Mouse (Mus musculus) ZHBTc4 (cell line): Measurements from ENCODE around the gene Sik3.
"Not testable (repeated sequence)": the region's sequence is repeated elsewhere in the genome, so short reads cannot be mapped to it uniquely, and the experiment has no call there.

Experiments
- DNase-seq: peaks from one replicate; pipeline ENCODE4 v3.0.0-alpha.2; 2011; ENCODE audit warnings: low read depth, low spot score

Gene Sik3

DNA sequence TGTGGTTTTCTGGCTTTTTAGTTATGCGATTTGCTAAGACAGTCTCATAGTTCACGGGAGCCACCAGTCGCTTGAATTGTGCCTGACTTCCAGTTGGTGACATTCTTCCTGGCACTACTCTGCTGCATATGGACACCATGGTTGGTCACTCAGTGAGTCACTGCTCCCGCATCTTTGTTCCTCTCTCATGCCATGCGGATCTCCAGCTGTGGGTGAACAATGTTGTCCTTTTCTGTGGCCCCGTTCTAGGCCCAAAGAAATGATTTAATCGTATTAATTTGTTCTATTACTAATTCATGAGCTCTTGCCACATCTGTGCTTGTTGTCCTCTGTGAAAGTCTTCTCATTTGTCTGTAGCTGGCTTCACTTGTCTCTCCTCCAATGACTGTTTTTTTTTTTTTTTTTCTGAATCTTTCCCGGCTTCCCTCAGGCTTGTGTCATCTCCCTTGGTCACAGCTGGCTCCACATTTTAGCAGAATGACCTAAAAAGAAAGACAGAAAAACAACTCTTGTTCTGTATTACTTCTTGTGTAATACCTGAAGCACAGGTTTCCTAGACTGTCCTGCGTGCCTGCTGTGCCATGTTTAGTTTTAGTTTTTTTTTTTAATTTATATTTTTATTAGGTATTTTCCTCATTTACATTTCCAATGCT lies 40.5 kb downstream of the Sik3 start:
- no peak for DNase-seq

DNA sequence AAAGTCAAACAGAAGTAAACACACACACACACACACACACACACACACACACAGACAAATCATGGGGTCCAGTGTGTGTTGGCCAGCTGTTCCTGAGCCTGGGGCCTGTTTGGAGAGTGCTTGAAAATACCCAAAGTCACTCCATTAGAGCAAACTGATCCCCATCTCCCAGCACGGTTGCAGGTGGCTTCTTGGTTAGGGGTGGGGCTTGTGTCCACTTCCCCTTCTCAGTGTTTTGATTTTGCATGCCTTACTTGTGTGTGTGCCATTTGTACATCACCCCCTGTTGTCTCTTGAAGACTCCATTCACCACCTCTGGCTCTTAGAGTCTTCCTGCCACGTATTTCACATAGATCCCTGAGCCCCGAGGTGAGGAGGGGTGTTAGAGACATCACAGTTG lies 45.4 kb downstream of the Sik3 start:
- DNase-seq: no peak

DNA sequence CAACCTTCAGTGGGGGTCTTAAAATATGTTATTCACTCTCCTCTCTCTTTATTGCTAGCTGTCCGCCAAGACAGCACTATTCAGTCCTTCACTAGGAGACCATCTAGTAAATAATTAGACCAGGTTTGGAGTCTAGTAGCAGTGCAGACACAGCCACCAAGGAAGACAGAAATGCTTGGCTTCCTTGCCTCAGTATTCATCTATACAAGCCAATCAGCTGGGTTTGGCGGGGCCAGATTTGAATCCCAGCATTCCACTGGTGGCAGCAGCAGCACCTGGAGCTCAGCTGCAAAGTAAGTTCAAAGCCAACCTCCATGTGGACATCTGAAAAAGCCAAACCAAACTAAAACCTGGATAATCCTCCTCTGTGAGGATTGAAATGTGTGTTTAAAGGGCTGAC lies 47.6 kb downstream of the Sik3 start:
- DNase-seq: no peak

- no peak for DNase-seq
Observed at GRCm38 (mm10) chr9:46061696-46062425, 49.2 kb downstream of the Sik3 start.

DNA sequence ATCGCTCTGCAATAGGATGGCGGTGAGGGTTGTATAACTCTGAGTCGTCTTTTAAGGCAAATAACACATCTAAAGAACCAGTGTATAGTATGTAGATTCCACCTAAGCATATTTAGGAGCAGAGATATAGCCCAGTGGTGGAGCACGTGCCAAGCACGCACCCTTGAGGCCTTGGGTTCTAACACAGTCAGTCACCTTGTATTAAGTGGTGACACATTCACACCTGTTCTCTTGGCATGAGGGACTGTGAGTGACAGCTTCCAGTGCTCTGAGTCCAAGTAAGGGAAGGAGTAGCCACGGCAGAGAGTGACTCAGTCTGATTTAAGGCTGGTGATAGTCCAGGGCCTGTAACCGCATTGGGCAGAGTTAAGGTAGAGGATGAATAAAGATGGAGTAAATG lies 51.7 kb downstream of the Sik3 start:
- DNase-seq: no peak

DNA sequence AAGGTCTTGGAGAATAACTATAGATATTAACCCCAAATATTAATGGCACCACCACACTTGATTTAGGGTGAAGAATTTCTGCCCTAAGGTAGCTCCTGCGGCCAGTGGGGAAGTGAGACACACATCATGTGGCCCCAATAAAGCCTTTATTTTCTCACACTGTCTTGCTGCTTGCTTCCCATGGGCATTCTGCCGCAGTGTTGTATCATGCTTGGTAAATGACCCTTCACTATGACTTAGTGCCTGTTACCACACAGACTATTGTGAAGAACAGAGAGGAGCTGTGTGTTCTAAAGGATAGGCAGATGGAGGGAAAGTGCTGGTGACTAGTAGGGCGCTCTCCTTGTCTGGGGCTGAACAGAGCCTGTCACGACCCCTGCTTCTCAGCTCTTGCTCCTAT lies 54.1 kb downstream of the Sik3 start:
- no peak for DNase-seq

DNA sequence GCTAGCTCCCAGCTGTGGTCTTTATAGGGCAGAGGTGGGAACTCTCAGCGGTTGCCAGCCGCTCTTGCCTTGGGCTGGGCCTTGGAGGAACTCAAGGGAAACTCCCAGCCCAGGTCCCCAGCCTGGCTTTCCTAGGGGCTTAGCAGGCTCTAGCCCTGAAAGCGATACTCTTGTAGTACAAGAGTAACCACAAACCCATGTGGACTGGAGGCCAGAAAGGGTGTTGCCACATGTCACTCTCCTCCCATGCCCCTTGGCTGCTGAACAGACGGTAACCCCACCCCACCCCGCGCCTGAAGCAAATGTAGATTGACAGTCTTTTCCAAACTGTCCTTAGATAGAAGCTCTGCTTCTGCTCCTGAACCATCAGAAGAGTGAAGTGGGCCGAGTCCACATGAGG lies 55.1 kb downstream of the Sik3 start:
- DNase-seq: peak; percentile 33

DNA sequence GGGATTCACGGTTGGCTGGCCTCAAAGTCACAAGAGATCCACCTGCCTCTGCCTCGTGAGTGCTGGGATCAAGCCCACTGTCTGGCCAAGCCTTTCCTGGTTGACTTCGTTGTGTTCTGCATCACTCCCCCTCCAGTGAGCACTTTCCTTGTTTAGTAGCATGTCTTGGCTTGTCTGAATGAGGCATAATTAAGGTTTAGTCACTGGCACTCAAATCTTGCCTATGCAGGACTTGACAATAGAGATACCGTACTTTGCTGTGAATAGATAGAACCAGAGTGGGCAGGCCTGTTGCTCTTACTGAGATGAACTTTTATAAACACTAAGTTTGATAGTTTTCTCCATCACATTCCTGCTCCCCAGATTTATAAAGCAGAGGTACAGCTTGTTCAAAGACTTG lies 56.4 kb downstream of the Sik3 start:
- DNase-seq: no peak

DNA sequence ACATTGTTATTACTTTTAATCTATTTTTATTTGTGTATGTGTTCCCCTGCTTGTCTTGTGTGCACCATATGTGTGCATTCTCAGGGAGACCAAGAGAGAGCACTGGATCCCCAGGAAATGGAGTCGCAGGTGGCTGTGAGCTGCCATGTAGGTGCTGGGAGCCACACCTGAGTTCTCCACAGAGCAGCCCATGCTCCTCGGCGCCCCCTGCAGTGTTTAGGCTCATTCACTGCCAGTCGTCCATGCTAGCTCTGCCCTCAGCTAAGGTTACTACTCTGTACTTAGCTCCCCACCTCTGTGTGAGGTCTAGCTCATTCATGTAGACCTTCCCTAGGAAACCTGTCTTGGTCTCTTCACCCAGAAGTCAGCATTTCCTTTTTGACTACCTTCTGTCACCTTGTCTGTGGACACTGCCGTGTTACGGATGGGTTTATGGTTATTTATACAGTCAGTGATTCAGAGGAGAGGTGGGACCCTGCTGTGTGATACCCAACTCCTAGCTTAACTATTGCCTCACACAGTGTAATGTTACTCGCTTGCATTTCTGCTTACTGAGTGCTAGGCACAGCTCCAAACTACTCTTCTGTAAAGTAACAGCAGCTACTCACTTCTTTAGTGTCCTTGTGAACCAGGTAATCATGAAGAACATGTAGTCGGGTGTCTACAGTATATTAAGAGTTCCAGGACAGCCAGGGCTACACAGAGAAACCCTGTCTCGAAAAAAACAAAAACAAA lies 59.6 kb downstream of the Sik3 start:
- peak; percentile 46 for DNase-seq

GRCm38 (mm10) chr9:46073443-46073842 lies 60.8 kb downstream of the Sik3 start:
- no peak for DNase-seq

- no peak for DNase-seq
Observed at GRCm38 (mm10) chr9:46075578-46075977, 63.0 kb downstream of the Sik3 start.

- DNase-seq: no peak
Observed at GRCm38 (mm10) chr9:46082381-46082821, 69.8 kb downstream of the Sik3 start.

- DNase-seq: no peak
Observed at GRCm38 (mm10) chr9:46083490-46083893, 70.9 kb downstream of the Sik3 start.

DNA sequence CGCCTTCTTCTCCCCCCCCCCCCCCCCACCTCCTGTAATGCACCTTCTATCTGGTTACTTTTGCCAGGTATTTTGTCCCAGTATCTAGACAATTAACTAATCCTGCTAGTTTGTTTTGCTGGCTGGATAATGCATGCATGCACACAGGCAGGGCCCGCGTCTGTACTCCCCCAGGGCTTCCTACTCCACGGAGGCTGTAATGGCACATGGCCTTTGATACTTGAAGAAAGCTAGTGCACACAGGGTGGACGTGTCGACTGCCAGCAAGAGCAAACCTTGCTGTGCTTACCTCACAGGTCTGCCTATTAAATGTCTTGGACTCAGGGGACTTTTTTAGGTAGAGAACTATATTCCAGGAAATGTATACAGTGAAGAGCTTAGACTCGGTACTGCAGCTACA lies 73.3 kb downstream of the Sik3 start:
- no peak for DNase-seq

GRCm38 (mm10) chr9:46086826-46087225 lies 74.2 kb downstream of the Sik3 start:
- no peak for DNase-seq

DNA sequence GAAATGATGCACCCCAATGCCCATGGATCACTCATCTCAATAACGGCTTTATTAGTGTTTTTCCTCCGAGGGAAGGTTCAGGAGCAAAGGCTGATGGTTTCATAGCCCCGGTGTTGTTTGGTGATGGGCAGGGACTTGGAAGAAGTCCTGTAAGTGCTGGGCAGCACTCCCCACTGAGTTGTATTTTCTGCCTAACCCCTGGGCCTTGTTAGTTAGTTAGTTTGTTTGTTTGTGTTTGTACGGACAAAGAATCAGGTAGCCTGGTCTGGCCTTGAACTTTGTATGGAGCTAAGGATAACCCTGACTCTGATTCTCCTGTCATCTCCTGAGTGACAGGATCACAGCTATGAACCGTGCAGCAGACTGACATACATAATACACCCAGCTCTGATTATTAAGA lies 74.8 kb downstream of the Sik3 start:
- no peak for DNase-seq

DNA sequence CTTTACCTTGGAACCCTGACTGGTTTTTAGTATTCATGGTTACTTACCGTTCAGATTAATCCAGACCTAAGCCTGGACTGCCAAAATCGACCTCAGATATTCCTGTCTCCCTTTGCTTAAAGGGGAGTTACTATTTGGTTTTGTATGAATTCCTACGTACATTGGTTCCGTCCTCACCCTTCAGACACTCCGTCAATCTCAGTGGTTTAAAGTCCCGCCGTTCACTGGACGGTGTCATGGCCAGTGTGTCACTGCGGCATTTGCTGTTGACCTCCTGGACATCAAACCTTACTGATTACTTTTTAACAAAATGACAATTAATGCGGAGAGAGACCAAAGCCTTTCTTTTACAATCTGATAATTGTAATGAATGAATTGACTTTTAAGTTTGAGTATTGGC lies 76.1 kb downstream of the Sik3 start:
- DNase-seq: no peak

- no peak for DNase-seq
Observed at GRCm38 (mm10) chr9:46090066-46090465, 77.4 kb downstream of the Sik3 start.

DNA sequence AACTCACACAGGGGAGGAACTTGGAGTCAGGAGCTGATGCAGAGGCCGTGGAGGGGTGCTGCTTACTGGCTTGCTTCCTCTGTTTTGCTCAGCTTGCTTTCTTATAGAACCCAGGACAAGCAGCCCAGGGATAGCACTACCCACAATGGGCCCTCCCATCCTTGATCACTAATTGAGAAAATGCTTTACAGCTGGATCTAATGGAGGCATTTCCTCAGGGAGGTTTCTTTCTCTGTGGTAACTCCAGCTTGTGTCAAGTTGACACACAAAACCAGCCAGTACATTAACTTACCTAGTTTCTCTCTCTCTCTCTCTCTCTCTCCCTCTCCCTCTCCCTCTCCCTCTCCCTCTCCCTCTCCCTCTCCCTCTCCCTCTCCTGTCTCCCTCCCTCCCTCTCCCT lies 78.5 kb downstream of the Sik3 start:
- not testable (repeated sequence) for DNase-seq

GRCm38 (mm10) chr9:46092633-46093032 lies 80.0 kb downstream of the Sik3 start:
- no peak for DNase-seq

DNA sequence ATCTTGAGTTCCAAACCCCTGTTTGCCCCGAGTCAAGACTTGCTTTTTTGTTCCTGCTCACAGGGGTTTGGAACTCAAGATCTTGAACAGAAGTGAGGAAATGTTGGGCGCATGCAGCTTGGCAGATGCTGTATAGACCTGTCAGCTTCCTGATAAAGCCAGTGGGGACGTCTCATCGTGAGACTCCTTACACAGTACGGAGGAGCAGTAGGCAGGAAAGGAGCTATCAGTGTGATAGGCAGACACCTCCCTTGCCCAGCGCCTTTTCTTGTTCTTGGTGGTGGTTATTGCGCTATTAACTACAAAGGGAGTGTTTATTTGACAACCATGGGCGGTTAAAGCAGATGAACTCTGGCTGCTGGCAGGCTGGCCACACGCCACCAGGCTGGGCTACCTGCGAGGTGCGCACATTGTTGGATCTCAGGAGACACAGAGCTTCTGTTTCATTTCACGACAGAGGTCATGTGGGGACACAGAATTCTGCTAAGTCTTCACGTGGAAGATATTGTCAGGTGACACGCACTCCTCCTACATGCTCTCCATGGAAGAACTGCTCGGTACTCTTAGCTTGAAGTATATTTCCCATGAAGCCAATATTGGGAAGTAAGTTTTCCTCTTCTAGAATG lies 85.9 kb downstream of the Sik3 start:
- DNase-seq: no peak

GRCm38 (mm10) chr9:46099107-46099506 lies 86.5 kb downstream of the Sik3 start:
- DNase-seq: no peak
